ENCODE assay signal across 26 mouse cellular contexts in genomic region chr1:66196240-66196639, GRCm38 (mm10). TPM values are rescaled to one million over a fixed set of nuclear protein-coding genes. Genes with fewer than 3 reads are reported as not detected.
"Had no signal": no experiment of that assay in that cellular context is flagged by ENCODE, and none has a peak within 500 bp of the region (broad histone marks: within the 10 kb centered on the region; RNA-seq: fewer than 3 reads in every experiment).

No protein-coding gene starts in this region.

- H3K4me3 ChIP-seq: heart, embryonic 10.5 days; heart, embryonic 13.5 days; heart, embryonic 15.5 days; hindbrain, embryonic 13.5 days; hindbrain, embryonic 15.5 days; kidney, embryonic 15.5 days; layer of hippocampus, adult 2 months; limb, embryonic 13.5 days; limb, embryonic 15.5 days; liver, embryonic 12.5 days had no signal

- H3K9ac ChIP-seq: heart, embryonic 13.5 days; heart, embryonic 15.5 days; hindbrain, embryonic 13.5 days; hindbrain, embryonic 15.5 days; kidney, embryonic 15.5 days; limb, embryonic 13.5 days; limb, embryonic 15.5 days; liver, embryonic 12.5 days; liver, embryonic 14.5 days had no signal

- H3K27me3 ChIP-seq: heart, embryonic 13.5 days; heart, embryonic 15.5 days; hindbrain, embryonic 13.5 days; hindbrain, embryonic 15.5 days; kidney, embryonic 15.5 days; limb, embryonic 13.5 days; limb, embryonic 15.5 days; liver, embryonic 12.5 days had no signal

- H3K27ac ChIP-seq: heart, embryonic 10.5 days; heart, embryonic 13.5 days; heart, embryonic 15.5 days; hindbrain, embryonic 13.5 days; hindbrain, embryonic 15.5 days; kidney, embryonic 15.5 days; kidney, postnatal 0 days; limb, embryonic 13.5 days; limb, embryonic 15.5 days; liver, embryonic 12.5 days; liver, embryonic 14.5 days had no signal

- H3K4me1 ChIP-seq: heart, embryonic 10.5 days; heart, embryonic 13.5 days; heart, embryonic 15.5 days; kidney, embryonic 15.5 days; limb, embryonic 13.5 days; limb, embryonic 15.5 days; liver, embryonic 12.5 days had no signal

- ATAC-seq: hindbrain, postnatal 0 days; intestine, embryonic 16.5 days; liver, embryonic 12.5 days had no signal

- H3K36me3 ChIP-seq: heart, embryonic 10.5 days; heart, embryonic 13.5 days; heart, embryonic 15.5 days; kidney, embryonic 15.5 days; limb, embryonic 13.5 days; limb, embryonic 15.5 days; liver, embryonic 12.5 days had no signal

- H3K9me3 ChIP-seq: heart, embryonic 10.5 days; heart, embryonic 13.5 days; heart, embryonic 15.5 days; hindbrain, embryonic 13.5 days; hindbrain, embryonic 15.5 days; kidney, embryonic 15.5 days; limb, embryonic 13.5 days; limb, embryonic 15.5 days; liver, embryonic 12.5 days had no signal

- H3K4me2 ChIP-seq: heart, embryonic 13.5 days; heart, embryonic 15.5 days; hindbrain, embryonic 15.5 days; kidney, embryonic 15.5 days; limb, embryonic 13.5 days; limb, embryonic 15.5 days; liver, embryonic 12.5 days had no signal

- DNase-seq: gastrocnemius, postnatal 14 days; heart, adult 18-20 months; heart, postnatal 14 days; heart, postnatal 36 days; kidney, adult 11 months; kidney, adult 2 months; kidney, adult 9 months; kidney, postnatal 25 days; kidney, postnatal 4 days; layer of hippocampus, postnatal 36 days; left cerebral cortex, postnatal 4 days had no signal

RNA-seq across cellular contexts. Expression of gene Map2, which starts 21.2 kb away (rescaled TPM):
- total RNA-seq: granulocyte monocyte progenitor cell, adult 5-6 weeks had no signal
